ENCODE assay signal across 16 mouse cellular contexts in the genomic region with DNA sequence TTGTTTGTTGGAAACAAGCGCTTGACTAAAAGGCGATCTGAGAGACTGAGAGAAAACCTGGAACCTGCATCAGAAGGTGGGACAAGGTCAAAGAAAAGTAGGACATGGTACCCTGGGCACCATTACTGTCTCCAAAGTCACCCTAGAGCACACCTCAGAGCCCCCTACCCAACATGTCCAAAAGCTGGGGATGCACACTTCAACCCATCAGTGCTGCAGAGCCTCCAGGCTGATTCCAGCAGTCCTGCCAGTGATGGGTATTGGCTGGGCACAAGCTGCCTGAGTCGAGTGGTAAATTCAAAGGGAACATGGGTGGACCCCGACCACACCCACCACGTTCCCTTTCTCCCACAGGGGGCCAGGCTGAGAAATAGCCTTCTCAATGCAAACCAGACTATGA.
"Had no signal": no experiment of that assay in that cellular context is flagged by ENCODE, and none has a peak within 500 bp of the region (broad histone marks: within the 10 kb centered on the region; RNA-seq: fewer than 3 reads in every experiment).

No protein-coding gene starts in this region.

- H3K36me3 ChIP-seq: limb, embryonic 12.5 days; limb, embryonic 15.5 days; midbrain, embryonic 10.5 days; neural tube, embryonic 13.5 days; stomach, embryonic 15.5 days had no signal

- H3K4me3 ChIP-seq: limb, embryonic 12.5 days; limb, embryonic 15.5 days; megakaryocyte, embryonic 14.5 days; midbrain, embryonic 10.5 days; stomach, embryonic 15.5 days had no signal

- H3K27me3 ChIP-seq: limb, embryonic 12.5 days; limb, embryonic 15.5 days; neural tube, embryonic 13.5 days; stomach, embryonic 15.5 days had no signal

- H3K27ac ChIP-seq: limb, embryonic 12.5 days; limb, embryonic 15.5 days; liver, embryonic 14.5 days; stomach, embryonic 15.5 days had no signal

- H3K4me1 ChIP-seq: stomach, embryonic 15.5 days had no signal

- DNase-seq: kidney, postnatal 10 days; left cerebral cortex, postnatal 4 days; liver, postnatal 0 days; lung, embryonic 14.5 days; lung, postnatal 36 days; midbrain, embryonic 14.5 days; retina, postnatal 1 day; spleen, adult 18-20 months; thymus, postnatal 25 days had no signal

- H3K9me3 ChIP-seq: limb, embryonic 12.5 days; limb, embryonic 15.5 days; neural tube, embryonic 13.5 days; stomach, embryonic 15.5 days had no signal
